15 mouse cellular contexts compared by ENCODE assay signal in genomic region chr2:51290659-51291260, GRCm38 (mm10).
DNase-seq lines count a peak whose midpoint lies in the region; ATAC-seq and TF ChIP-seq lines count a peak whose summit lies in the region.
"Had no signal": no experiment of that assay in that cellular context is flagged by ENCODE, and none has a peak within 500 bp of the region (broad histone marks: within the 10 kb centered on the region; RNA-seq: fewer than 3 reads in every experiment).

No protein-coding gene starts in this region.

- H3K4me1 ChIP-seq in kidney, postnatal 0 days (replicated peaks; ENCODE audit: insufficient read depth, low read length) = no peaks in the 10 kb centered on the region
- H3K4me1 ChIP-seq in forebrain, embryonic 10.5 days = peaks cover 10% of the 10 kb centered on the region
- peaks cover 7% of the 10 kb centered on the region; the same call in 1 of the 2 replicates for H3K4me1 ChIP-seq in midbrain, embryonic 12.5 days
- H3K4me1 ChIP-seq: heart, embryonic 15.5 days; liver, embryonic 12.5 days had no signal

- no peaks in the 10 kb centered on the region for H3K27me3 ChIP-seq in kidney, postnatal 0 days (ENCODE audit: insufficient read depth, low read length)
- no peaks in the 10 kb centered on the region for H3K27me3 ChIP-seq in forebrain, embryonic 10.5 days (ENCODE audit: poor library complexity, severe bottlenecking)
- no peaks in the 10 kb centered on the region for H3K27me3 ChIP-seq in midbrain, embryonic 12.5 days
- H3K27me3 ChIP-seq: CH12.LX; heart, embryonic 15.5 days; liver, embryonic 12.5 days had no signal

- H3K4me2 ChIP-seq in kidney, postnatal 0 days (ENCODE audit: low read length) = no peak overlapping the region
- H3K4me2 ChIP-seq in midbrain, embryonic 12.5 days (replicated peaks) = no peak overlapping the region
- H3K4me2 ChIP-seq: heart, embryonic 15.5 days; liver, embryonic 12.5 days had no signal

- no peaks in the 10 kb centered on the region for H3K36me3 ChIP-seq in kidney, postnatal 0 days (ENCODE audit: insufficient read depth, low read length)
- H3K36me3 ChIP-seq in forebrain, embryonic 10.5 days (replicated peaks) = no peaks in the 10 kb centered on the region
- H3K36me3 ChIP-seq in midbrain, embryonic 12.5 days = no peaks in the 10 kb centered on the region
- H3K36me3 ChIP-seq: heart, embryonic 15.5 days; liver, embryonic 12.5 days had no signal

- no peaks in the 10 kb centered on the region for H3K9me3 ChIP-seq in kidney, postnatal 0 days (replicated peaks; ENCODE audit: low read length)
- no peaks in the 10 kb centered on the region for H3K9me3 ChIP-seq in forebrain, embryonic 10.5 days
- H3K9me3 ChIP-seq in midbrain, embryonic 12.5 days = no peaks in the 10 kb centered on the region
- H3K9me3 ChIP-seq: heart, embryonic 15.5 days; liver, embryonic 12.5 days had no signal

- no peak; the same call in 1 of the 2 replicates for ATAC-seq in kidney, postnatal 0 days (replicated peaks; ENCODE audit: low FRiP score, low read depth)
- ATAC-seq in midbrain, embryonic 12.5 days (ENCODE audit: low FRiP score, low read depth) = peak; percentile 71
- ATAC-seq: inflammation-experienced regulatory T-cells, adult 6 months; liver, embryonic 12.5 days had no signal

- H3K27ac ChIP-seq in kidney, postnatal 0 days = no peak overlapping the region
- 0 out of 2 replicates have a peak overlapping the region, but pooled peaks have one; percentile 40 for H3K27ac ChIP-seq in forebrain, embryonic 10.5 days
- H3K27ac ChIP-seq in midbrain, embryonic 12.5 days (replicated peaks) = no peak overlapping the region
- H3K27ac ChIP-seq: heart, embryonic 15.5 days; layer of hippocampus, adult 2 months; liver, embryonic 12.5 days had no signal

- H3K9ac ChIP-seq in kidney, postnatal 0 days (ENCODE audit: low read depth, low read length) = no peak overlapping the region
- H3K9ac ChIP-seq in midbrain, embryonic 12.5 days (replicated peaks) = no peak overlapping the region
- H3K9ac ChIP-seq: heart, embryonic 15.5 days; liver, embryonic 12.5 days had no signal

- TF ChIP-seq CTCF in kidney, postnatal 0 days (IDR thresholded peaks at IDR 0.05; ENCODE audit: low read depth) = no peak

- DNase-seq in kidney, postnatal 0 days (ENCODE audit: low spot score) = peak; percentile 44
- no peak for DNase-seq in kidney, postnatal 25 days
- DNase-seq in R1 (ENCODE audit: low read depth, low spot score) (peak; percentile 25), liver (no peak)
- DNase-seq in forebrain, embryonic 10.5 days (ENCODE audit: extremely low spot score, low spot score) = no peak
- no peak for DNase-seq in urinary bladder, postnatal 4 days (ENCODE audit: low spot score in 2 of 2)
- DNase-seq: adrenal gland, postnatal 10 days; cerebellum, adult 11 months; spleen, adult 18-20 months had no signal

- WGBS in kidney, postnatal 0 days = 40% methylated on average over 5 of the region's 5 CpGs
- 45% methylated on average over 5 of the region's 5 CpGs for WGBS in forebrain, embryonic 10.5 days
- WGBS in midbrain, embryonic 12.5 days = 36% methylated on average over 5 of the region's 5 CpGs

- H3K4me3 ChIP-seq in kidney, postnatal 0 days (replicated peaks; ENCODE audit: low read depth, low read length) = no peak overlapping the region
- H3K4me3 ChIP-seq in forebrain, embryonic 10.5 days = no peak overlapping the region
- no peak overlapping the region for H3K4me3 ChIP-seq in midbrain, embryonic 12.5 days
- H3K4me3 ChIP-seq: heart, embryonic 15.5 days; layer of hippocampus, adult 2 months; liver, embryonic 12.5 days had no signal

Comparison
In these comparisons a context has a peak if more than half of its experiments do, and no peak if none do; other contexts are left out.
1. DNase-seq: peak in kidney, postnatal 0 days (single experiment) and R1 (single experiment); none in kidney, postnatal 25 days (0 of 2), forebrain, embryonic 10.5 days (single experiment), urinary bladder, postnatal 4 days (0 of 2) and liver (single experiment).